Mouse (Mus musculus): Measurements from ENCODE around the gene Tbc1d32.
"Not testable (repeated sequence)": the region's sequence is repeated elsewhere in the genome, so short reads cannot be mapped to it uniquely, and the experiment has no call there.

Gene Tbc1d32

DNA sequence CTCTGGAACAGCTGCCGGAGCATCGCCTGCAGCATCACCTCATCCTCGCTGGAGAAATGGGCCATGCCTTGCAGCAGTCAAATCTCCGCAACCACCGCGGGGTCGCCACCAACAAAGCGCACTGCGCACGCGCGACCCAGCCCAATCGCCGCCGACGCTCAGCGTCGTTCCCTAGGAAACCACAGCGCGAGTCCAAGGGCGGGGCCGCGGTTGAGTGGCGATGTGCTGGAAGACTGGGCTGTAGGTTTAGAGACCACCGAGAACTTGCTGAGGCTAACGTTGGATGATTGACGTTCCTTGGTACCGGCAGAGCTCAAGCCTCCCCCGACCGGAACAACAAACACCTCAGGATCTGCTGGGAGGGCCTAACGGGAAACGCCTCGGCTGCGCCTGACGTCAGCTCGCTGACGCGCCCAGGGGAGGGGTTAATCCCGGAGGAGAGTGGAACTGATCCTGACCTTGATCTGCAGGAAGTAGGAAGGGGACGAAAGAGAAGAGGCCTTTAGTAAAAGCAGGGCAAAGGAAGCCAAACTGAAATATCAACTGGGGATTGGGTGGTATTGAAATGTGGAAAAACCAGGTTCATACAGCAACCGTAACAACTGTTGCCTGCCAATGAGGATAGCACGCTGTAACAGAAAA lies at the start of gene Tbc1d32:
Tbc1d32 (minus strand) TSS at position 122 of the 642 bp plus-strand sequence.
- DNase-seq (ENCODE audit: low spot score in 2 of 2): peak; percentile 81 to 88

- no peak for DNase-seq (ENCODE audit: low spot score in 2 of 2)
Observed at GRCm38 (mm10) chr10:56227771-56228275, 666 bp downstream of the Tbc1d32 start.

DNA sequence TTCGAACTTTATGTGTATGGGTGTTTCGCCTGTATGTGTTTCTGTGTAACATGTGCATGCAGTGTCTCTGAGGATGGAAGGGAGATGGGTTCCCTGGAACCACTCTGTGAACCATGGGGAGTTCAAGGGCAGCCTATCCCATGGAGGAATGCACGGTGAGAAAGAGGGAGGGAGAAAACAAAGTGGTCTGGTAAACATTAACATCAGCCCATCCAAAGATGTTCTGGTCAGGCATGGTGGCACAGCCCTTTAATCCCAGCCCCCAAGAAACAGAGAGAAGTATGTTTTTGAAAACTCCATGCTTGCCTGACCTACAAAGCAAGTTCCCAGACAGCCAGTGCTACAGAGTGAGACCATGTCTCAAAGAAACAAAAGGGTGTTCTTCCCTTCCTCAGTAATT lies 12.7 kb downstream of the Tbc1d32 start:
- no peak for DNase-seq (ENCODE audit: low spot score in 2 of 2)

- DNase-seq (ENCODE audit: low spot score in 2 of 2): no peak
Observed at GRCm38 (mm10) chr10:56210343-56210742, 18.1 kb downstream of the Tbc1d32 start.

- no peak for DNase-seq (ENCODE audit: low spot score in 2 of 2)
Observed at GRCm38 (mm10) chr10:56206802-56207404, 21.6 kb downstream of the Tbc1d32 start.

GRCm38 (mm10) chr10:56204348-56204747 lies 24.1 kb downstream of the Tbc1d32 start:
- DNase-seq (ENCODE audit: low spot score in 2 of 2): no peak

GRCm38 (mm10) chr10:56199902-56200301 lies 28.6 kb downstream of the Tbc1d32 start:
- no peak for DNase-seq (ENCODE audit: low spot score in 2 of 2)

GRCm38 (mm10) chr10:56198691-56199090 lies 29.8 kb downstream of the Tbc1d32 start:
- no peak for DNase-seq (ENCODE audit: low spot score in 2 of 2)

- DNase-seq (ENCODE audit: low spot score in 2 of 2): no peak
Observed at GRCm38 (mm10) chr10:56194310-56194709, 34.2 kb downstream of the Tbc1d32 start.

- no peak for DNase-seq (ENCODE audit: low spot score in 2 of 2)
Observed at GRCm38 (mm10) chr10:56181727-56182126, 46.8 kb downstream of the Tbc1d32 start.

DNA sequence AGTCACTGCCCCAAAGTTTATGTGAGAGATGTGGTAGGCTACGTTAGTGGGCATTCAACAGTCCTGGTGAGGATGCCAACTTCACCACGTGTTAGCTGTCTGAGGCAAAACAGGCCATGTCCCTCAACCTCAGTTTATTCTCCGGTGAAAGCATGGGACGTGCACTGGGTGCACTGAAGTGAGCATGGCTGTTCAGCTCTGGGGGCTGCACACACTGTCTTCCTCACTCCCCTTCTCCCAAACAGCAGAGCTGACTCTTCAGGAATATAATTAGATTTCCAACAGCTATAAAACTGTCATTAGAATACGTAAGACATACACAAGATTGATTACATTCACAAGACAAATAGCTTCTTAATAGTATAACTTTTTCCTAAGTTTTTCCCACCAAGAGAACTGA lies 55.3 kb downstream of the Tbc1d32 start:
- no peak for DNase-seq (ENCODE audit: low spot score in 2 of 2)

DNA sequence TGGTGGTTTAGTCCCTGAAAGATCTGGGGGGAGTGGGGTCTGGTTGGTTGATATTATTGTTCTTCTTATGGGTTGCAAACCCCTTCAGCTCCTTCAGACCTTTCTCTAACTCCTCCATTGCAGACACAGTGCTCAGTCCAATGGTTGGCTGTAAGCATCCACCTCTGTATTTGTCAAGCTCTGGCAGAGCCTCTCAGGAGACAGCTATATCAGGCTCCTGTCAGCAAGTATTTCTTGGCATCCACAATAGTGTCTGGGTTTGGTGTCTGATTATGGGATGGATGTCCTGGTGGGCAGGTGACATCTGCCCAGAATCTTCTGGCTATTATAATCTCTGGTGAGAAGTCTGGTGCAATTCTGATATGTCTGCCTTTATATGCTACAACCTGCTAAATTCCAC lies 60.8 kb downstream of the Tbc1d32 start:
- not testable (repeated sequence) for DNase-seq (ENCODE audit: low spot score in 2 of 2)

GRCm38 (mm10) chr10:56165758-56166157 lies 62.7 kb downstream of the Tbc1d32 start:
- no peak for DNase-seq (ENCODE audit: low spot score in 2 of 2)

DNA sequence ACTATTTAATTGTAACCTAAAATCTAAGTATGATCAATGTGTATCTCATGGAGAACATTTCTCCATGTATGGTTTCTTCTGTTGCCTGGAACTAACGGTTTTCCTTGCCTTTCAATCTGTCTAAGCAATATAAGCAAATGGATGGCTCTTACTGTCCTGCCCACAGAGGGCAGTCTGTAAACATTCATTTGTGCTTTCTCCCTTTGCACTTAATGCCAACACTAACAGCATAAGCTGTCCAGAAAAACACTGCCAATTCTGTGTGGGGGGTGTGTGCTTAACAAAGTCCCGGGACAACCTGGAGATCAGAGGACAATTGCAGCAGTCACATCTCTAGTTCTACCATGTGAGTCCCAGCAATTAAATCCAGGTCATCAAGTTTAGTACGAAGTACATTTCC lies 64.1 kb downstream of the Tbc1d32 start:
- DNase-seq (ENCODE audit: low spot score in 2 of 2): no peak

DNA sequence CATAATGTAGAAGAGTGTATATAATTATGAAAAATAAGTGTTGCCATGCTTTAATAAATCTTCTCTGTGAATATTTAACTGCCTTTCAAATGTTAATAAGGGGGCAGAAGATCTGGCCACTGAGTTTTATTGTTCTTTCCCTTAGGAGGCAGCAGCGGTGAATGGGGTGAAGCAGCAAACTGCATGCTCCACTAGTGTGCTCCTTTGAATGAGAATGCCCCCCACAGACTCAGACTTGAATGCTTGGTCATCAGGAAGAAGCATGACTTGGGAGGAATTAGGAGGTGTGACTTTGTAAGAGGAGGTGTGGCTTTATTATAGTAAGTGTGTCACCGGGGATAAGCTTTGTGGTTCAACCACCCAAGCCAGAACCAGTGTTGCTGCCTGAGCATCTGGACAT lies 69.7 kb downstream of the Tbc1d32 start:
- DNase-seq (ENCODE audit: low spot score in 2 of 2): no peak

DNA sequence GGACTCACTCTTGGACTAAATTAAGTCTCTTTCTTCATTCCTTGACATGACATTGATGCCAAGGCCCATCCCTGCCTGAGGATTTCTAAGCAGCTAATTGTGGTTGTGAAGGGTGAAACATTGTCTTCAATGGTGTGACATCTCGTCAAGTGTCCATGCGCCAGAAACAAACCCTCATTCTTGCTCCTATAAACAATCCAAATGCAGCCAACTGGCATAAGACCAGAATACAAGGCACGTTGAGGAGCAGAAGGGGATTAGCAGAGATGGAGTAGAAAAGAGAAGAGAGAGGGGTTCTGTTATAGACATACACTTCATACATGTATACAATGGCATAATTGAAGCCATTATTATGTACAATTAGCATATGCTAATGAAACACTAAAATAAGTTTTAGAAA lies 70.3 kb downstream of the Tbc1d32 start:
- no peak for DNase-seq (ENCODE audit: low spot score in 2 of 2)

DNA sequence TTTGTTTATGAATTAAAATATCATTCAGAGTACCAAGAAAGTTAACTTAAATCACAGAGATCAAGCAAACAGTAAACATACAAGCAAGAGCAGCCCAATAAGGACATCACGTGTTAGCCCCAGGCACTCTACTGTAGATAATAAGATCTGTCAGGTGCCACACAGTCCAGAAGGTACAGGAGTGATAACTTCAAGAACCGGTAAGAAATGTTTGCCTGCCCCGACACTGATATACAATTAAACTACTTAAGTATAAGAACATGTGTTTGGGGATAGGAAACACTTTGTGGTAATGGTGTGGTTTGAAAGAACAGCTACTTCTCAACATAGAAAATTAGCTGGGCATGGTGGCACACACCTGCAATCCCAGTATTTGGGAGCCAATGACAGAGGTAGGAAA lies 71.5 kb downstream of the Tbc1d32 start:
- no peak for DNase-seq (ENCODE audit: low spot score in 2 of 2)

GRCm38 (mm10) chr10:56148920-56149319 lies 79.6 kb downstream of the Tbc1d32 start:
- DNase-seq (ENCODE audit: low spot score in 2 of 2): no peak

GRCm38 (mm10) chr10:56137191-56137590 lies 91.3 kb downstream of the Tbc1d32 start:
- DNase-seq (ENCODE audit: low spot score in 2 of 2): no peak

DNA sequence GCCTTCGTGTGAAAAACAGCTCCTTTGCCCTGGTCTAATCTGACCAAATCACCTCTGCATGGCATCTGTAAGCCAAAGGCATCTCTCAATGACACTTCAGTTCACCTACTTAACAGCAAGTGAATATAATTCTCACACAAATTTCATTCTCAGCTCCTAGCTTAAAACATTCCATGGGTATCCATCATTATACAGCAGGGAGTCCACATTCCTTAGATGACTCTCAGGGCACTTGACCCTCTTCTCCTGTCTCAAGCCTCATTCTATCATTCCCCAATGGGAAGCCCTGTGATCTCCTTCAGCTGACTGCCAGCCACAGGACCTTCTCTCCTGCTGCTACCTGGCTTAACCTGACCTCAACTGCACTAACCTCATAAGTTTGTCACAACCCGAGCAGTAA lies 98.8 kb downstream of the Tbc1d32 start:
- no peak for DNase-seq (ENCODE audit: low spot score in 2 of 2)

DNA sequence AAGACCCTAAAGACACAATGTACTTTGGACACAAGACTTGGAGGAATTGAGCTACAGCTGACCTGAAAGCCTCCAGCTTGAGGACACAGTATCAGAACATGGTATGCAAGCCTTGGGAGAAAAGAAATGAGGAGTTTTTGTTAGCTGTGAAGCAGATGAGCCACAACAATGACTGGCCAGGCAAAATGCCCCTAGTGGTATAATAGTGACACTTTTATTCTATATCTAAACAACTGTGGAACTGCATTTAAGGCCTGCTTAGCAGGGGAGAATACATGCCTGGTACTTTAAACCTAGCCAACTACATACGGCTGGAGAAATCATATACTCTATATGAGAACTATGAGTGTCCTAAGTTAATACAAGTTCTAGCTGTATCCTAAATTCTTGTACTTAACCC lies 101.5 kb downstream of the Tbc1d32 start:
- DNase-seq (ENCODE audit: low spot score in 2 of 2): no peak

GRCm38 (mm10) chr10:56115636-56116180 lies 112.8 kb downstream of the Tbc1d32 start:
- no peak for DNase-seq (ENCODE audit: low spot score in 2 of 2)

DNA sequence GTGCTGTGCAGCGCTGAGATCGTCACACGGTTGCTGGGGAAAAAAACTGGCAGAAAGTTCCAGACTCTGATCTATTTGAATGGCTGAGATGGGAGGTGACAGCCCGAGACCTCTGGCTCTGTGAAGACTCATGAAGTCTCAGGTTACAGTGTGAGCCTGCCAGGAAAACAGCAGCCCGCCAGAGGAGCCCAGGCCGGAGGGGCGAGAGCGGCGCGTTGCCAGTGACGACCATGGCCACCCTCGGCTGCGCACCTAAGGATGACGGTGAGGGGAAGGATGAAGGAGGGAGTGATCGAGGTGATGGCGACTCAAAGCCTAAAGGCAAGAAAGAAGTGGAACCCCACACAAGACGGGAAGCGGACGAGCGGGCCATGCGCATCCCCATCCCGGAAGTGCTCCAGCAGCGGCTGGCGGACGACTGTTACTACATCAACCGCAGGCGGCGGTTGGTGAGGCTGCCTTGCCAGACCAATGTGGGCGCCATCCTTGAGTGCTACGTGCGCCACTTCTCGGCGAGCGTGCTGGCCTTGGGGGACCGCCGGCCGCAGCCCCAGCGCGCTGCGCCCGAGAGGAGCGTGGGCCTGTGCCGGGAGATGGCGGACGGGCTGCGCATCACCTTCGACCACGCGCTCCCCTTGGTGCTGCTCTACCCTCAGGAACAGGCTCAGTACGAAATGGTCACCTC lies 113.4 kb downstream of the Tbc1d32 start:
- peak; percentile 38 to 59 for DNase-seq (ENCODE audit: low spot score in 2 of 2)
